ENCODE assay signal across 8 mouse cellular contexts in genomic region chr10:87858013-87858806, GRCm38 (mm10). TPM values are rescaled to one million over a fixed set of nuclear protein-coding genes. Genes with fewer than 3 reads are reported as not detected.
A peak's percentile ranks its signal among the peaks of the same experiment; 100 is the strongest.
DNase-seq lines count a peak whose midpoint lies in the region; ATAC-seq lines count a peak whose summit lies in the region.

Igf1 (plus strand) TSS chr10:87858265.

- peak within 1 kb of the TSS; percentile 81 for H3K27ac ChIP-seq in heart, embryonic 15.5 days
- no peak within 1 kb of the TSS for H3K27ac ChIP-seq in liver, embryonic 16.5 days (ENCODE audit: low read length)

- no peaks in the 10 kb centered on the region for H3K9me3 ChIP-seq in heart, embryonic 15.5 days (replicated peaks)
- no peaks in the 10 kb centered on the region; the same call in 1 of the 2 replicates for H3K9me3 ChIP-seq in liver, embryonic 16.5 days (replicated peaks; ENCODE audit: control insufficient read depth, low read length)

- peak within 1 kb of the TSS; percentile 69 for H3K4me2 ChIP-seq in heart, embryonic 15.5 days
- H3K4me2 ChIP-seq in liver, embryonic 16.5 days (ENCODE audit: low read depth, low read length): no peak within 1 kb of the TSS

- peak within 1 kb of the TSS; percentile 60 for H3K4me3 ChIP-seq in heart, embryonic 15.5 days
- H3K4me3 ChIP-seq in liver, embryonic 16.5 days (ENCODE audit: low read depth, low read length): no peak within 1 kb of the TSS

- no peaks in the 10 kb centered on the region for H3K36me3 ChIP-seq in heart, embryonic 15.5 days
- no peaks in the 10 kb centered on the region for H3K36me3 ChIP-seq in liver, embryonic 16.5 days (ENCODE audit: control insufficient read depth, insufficient read depth)

- 15% methylated on average over 5 of the region's 5 CpGs for WGBS in heart, embryonic 15.5 days
- WGBS in liver, embryonic 16.5 days (ENCODE audit: insufficient replicate concordance): 11% methylated on average over 5 of the region's 5 CpGs

- H3K4me1 ChIP-seq in heart, embryonic 15.5 days (replicated peaks): peaks cover 49% of the 10 kb centered on the region
- no peaks in the 10 kb centered on the region; the same call in 1 of the 2 replicates for H3K4me1 ChIP-seq in liver, embryonic 16.5 days (ENCODE audit: control insufficient read depth, low read depth, low read length)

- DNase-seq in left cerebral cortex, postnatal 10 days (ENCODE audit: extremely low spot score in 1 of 2, low spot score in 2 of 2): no peak
- DNase-seq in left cerebral cortex, adult 11 months (ENCODE audit: low spot score): no peak
- peak; percentile 15 for DNase-seq in embryo, embryonic 9.5 days (ENCODE audit: extremely low spot score)
- no peak for DNase-seq in thymus, postnatal 25 days

- no peaks in the 10 kb centered on the region for H3K27me3 ChIP-seq in heart, embryonic 15.5 days
- H3K27me3 ChIP-seq in liver, embryonic 16.5 days (ENCODE audit: control insufficient read depth, insufficient read depth, low read depth, low read length): peaks cover 7% of the 10 kb centered on the region

- peak within 1 kb of the TSS; percentile 61; the same call in 1 of the 2 replicates for H3K9ac ChIP-seq in heart, embryonic 15.5 days
- no peak within 1 kb of the TSS for H3K9ac ChIP-seq in liver, embryonic 16.5 days (ENCODE audit: low read depth, low read length)

- intact Hi-C loops in left cerebral cortex, postnatal 10 days (cut with DNase I): loop anchor here (10.0 kb wide), 2 partner anchors 267 to 447 kb away; no protein-coding TSS in a partner anchor

- no peak for ATAC-seq in heart, embryonic 15.5 days (replicated peaks; ENCODE audit: insufficient number of reproducible peaks, insufficient read depth, low FRiP score, low read depth)
- no peak for ATAC-seq in liver, embryonic 16.5 days (ENCODE audit: low read depth)
- no peak for ATAC-seq in cerebellum, adult (ENCODE audit: insufficient number of reproducible peaks, low FRiP score, low TSS enrichment)
- no peak for ATAC-seq in inflammation-experienced regulatory T-cells, adult 6 months

RNA-seq across cellular contexts. Expression of gene Igf1, which starts in this region (rescaled TPM):
- 10 to 100 TPM; 18.5 to 21.2 TPM for total RNA-seq in left cerebral cortex, postnatal 10 days (2021)
- polyA plus RNA-seq in heart, embryonic 15.5 days (2015; fragmentation: Nextera tagmentation; extraction: Ambion mirVana): 35.2 and 48.0 TPM in 2 replicates
- polyA plus RNA-seq in liver, embryonic 16.5 days (2015; fragmentation: Nextera tagmentation; extraction: Ambion mirVana): 12.9 and 16.0 TPM in 2 replicates
- polyA plus RNA-seq in inflammation-experienced regulatory T-cells, adult 6 months (2017; shearing (Covaris generic)): under 1 TPM in 2 of 3 experiments, not detected in 1; 0.24 to 0.45 TPM
